Mouse (Mus musculus) adrenal gland, adult 8-10 months (tissue): ENCODE results near the gene Ubash3a. TPM values are rescaled to one million over a fixed set of nuclear protein-coding genes. Genes with fewer than 3 reads are reported as not detected.
A peak's percentile ranks its signal among the peaks of the same experiment; 100 is the strongest.

ENCODE experiments used
- DNase-seq: peaks from one replicate; pipeline ENCODE4 v3.0.0; 2022
- total RNA-seq, 4 experiments: library from RNA; stranded (reverse); gene quantifications; 2 replicates each; pipeline ENCODE4 v1.2.4; 2022

Ubash3a gene
- under 1 TPM; 0.12 to 0.51 (median 0.31) TPM for total RNA-seq

- no peak for DNase-seq
These were observed at the start of gene Ubash3a for GRCm38 (mm10) chr17:31207771-31208334. Gene Ubash3a, plus strand, starts transcription at chr17:31207873.

- DNase-seq: no peak
These were observed 49.8 kb upstream of the Ubash3a start for GRCm38 (mm10) chr17:31157921-31158320.

- DNase-seq: no peak
These were observed 47.4 kb upstream of the Ubash3a start for GRCm38 (mm10) chr17:31160291-31160690.

- DNase-seq: no peak
These were observed 45.1 kb upstream of the Ubash3a start for GRCm38 (mm10) chr17:31162607-31163006.

GRCm38 (mm10) chr17:31163821-31164220 is 43.9 kb upstream of the Ubash3a start:
- no peak for DNase-seq

GRCm38 (mm10) chr17:31165127-31165526 is 42.5 kb upstream of the Ubash3a start, which contains the start of gene Tff1:
Gene Tff1, minus strand, starts transcription at chr17:31165277.
- DNase-seq: no peak

GRCm38 (mm10) chr17:31169796-31170195 is 37.9 kb upstream of the Ubash3a start:
- DNase-seq: no peak

GRCm38 (mm10) chr17:31176321-31176720 is 31.4 kb upstream of the Ubash3a start:
- no peak for DNase-seq

- no peak for DNase-seq
These were observed 26.2 kb upstream of the Ubash3a start for GRCm38 (mm10) chr17:31181490-31181889.

- DNase-seq: no peak
These were observed 24.3 kb upstream of the Ubash3a start for GRCm38 (mm10) chr17:31183180-31183974.

GRCm38 (mm10) chr17:31184269-31184990 is 23.2 kb upstream of the Ubash3a start:
- no peak for DNase-seq

GRCm38 (mm10) chr17:31187370-31187769 is 20.3 kb upstream of the Ubash3a start:
- peak; percentile 35 for DNase-seq

- DNase-seq: no peak
These were observed 15.8 kb upstream of the Ubash3a start for GRCm38 (mm10) chr17:31191825-31192224.

GRCm38 (mm10) chr17:31192663-31193062 is 15.0 kb upstream of the Ubash3a start:
- no peak for DNase-seq

- DNase-seq: no peak
These were observed 14.3 kb upstream of the Ubash3a start for GRCm38 (mm10) chr17:31193360-31193759.

GRCm38 (mm10) chr17:31195207-31195606 is 12.5 kb upstream of the Ubash3a start:
- no peak for DNase-seq

GRCm38 (mm10) chr17:31196283-31196682 is 11.4 kb upstream of the Ubash3a start:
- no peak for DNase-seq

- DNase-seq: no peak
These were observed 8.8 kb upstream of the Ubash3a start, which contains the start of gene Tmprss3 for GRCm38 (mm10) chr17:31198877-31199276. Gene Tmprss3, minus strand, starts transcription at chr17:31198977.

- no peak for DNase-seq
These were observed 981 bp downstream of the Ubash3a start for GRCm38 (mm10) chr17:31208654-31209053.

- DNase-seq: no peak
These were observed 1.8 kb downstream of the Ubash3a start for GRCm38 (mm10) chr17:31209376-31209930.

- DNase-seq: no peak
These were observed 2.6 kb downstream of the Ubash3a start for GRCm38 (mm10) chr17:31210299-31210698.

- DNase-seq: no peak
These were observed 4.2 kb downstream of the Ubash3a start for GRCm38 (mm10) chr17:31211881-31212280.
